Mouse (Mus musculus): ENCODE data around the gene 2200002J24Rik. TPM values are rescaled to one million over a fixed set of nuclear protein-coding genes. Genes with fewer than 3 reads are reported as not detected.
A peak's percentile ranks its signal among the peaks of the same experiment; 100 is the strongest.
"Not testable (repeated sequence)": the region's sequence is repeated elsewhere in the genome, so short reads cannot be mapped to it uniquely, and the experiment has no call there.

Gene 2200002J24Rik
- total RNA-seq, 2 experiments from 2014 or later = not detected

GRCm38 (mm10) chr7:30723274-30723953, 24.7 kb downstream of the 2200002J24Rik start:
- intact Hi-C loops (cut with DNase I) = no loop called here
- no peak for DNase-seq

- no peak for DNase-seq
- intact Hi-C loops (cut with DNase I) = loop anchor here (5.0 kb wide), 2 partner anchors 229 to 244 kb away; partner anchors contain the start of genes Fam187b, Lsr and Usf2
These were observed 29.5 kb downstream of the 2200002J24Rik start for GRCm38 (mm10) chr7:30728214-30728613.

- intact Hi-C loops (cut with DNase I) = loop anchor here (1.0 to 5.0 kb wide), 3 partner anchors 79 to 243 kb away; partner anchors contain the start of genes Fam187b, Lsr, Rbm42 and Usf2
- DNase-seq = no peak
These were observed 30.1 kb downstream of the 2200002J24Rik start for GRCm38 (mm10) chr7:30728739-30729395.

- intact Hi-C loops (cut with DNase I) = loop anchor here (1.0 to 5.0 kb wide), 3 partner anchors 79 to 243 kb away; partner anchors contain the start of genes Fam187b, Lsr, Rbm42 and Usf2
- DNase-seq = peak; percentile 96 to 98
These were observed 30.8 kb downstream of the 2200002J24Rik start, which contains the start of gene Tmem147 for GRCm38 (mm10) chr7:30729396-30730063. Gene Tmem147 (minus strand): TSS chr7:30729540.

- DNase-seq; intact Hi-C loops (cut with DNase I): not testable (repeated sequence)
These were observed 31.5 kb downstream of the 2200002J24Rik start for GRCm38 (mm10) chr7:30730064-30730722.

- intact Hi-C loops (cut with DNase I) = no loop called here
- DNase-seq = no peak
These were observed 37.5 kb downstream of the 2200002J24Rik start for GRCm38 (mm10) chr7:30736211-30736610.

- not testable (repeated sequence) for DNase-seq
These were observed 43.8 kb downstream of the 2200002J24Rik start for GRCm38 (mm10) chr7:30742570-30742969.

GRCm38 (mm10) chr7:30743617-30744016, 44.9 kb downstream of the 2200002J24Rik start, which contains the start of gene Gapdhs:
Gene Gapdhs (minus strand): TSS chr7:30743681.
- intact Hi-C loops (cut with DNase I); DNase-seq: not testable (repeated sequence)

More at GRCm38 (mm10) chr7:30742570-30742969, 43.8 kb downstream of the 2200002J24Rik start:
- intact Hi-C loops (cut with DNase I) = not testable (repeated sequence)

- intact Hi-C loops (cut with DNase I) = no loop called here
- DNase-seq = peak; percentile 22 to 30
These were observed 45.4 kb downstream of the 2200002J24Rik start for GRCm38 (mm10) chr7:30744022-30744598.

- intact Hi-C loops (cut with DNase I) = no loop called here
- no peak for DNase-seq
These were observed 48.9 kb downstream of the 2200002J24Rik start for GRCm38 (mm10) chr7:30747525-30748204.

Other genes starting within 250 kb of the 2200002J24Rik start
- not detected for gene Kirrel2, start 241.2 kb upstream of the 2200002J24Rik start, total RNA-seq (2021)
- gene Nphs1, start 240.6 kb upstream of the 2200002J24Rik start, total RNA-seq (2021) = not detected
- not detected for gene Prodh2, start 205.3 kb upstream of the 2200002J24Rik start, total RNA-seq (2021)
- gene Arhgap33, start 163.9 kb upstream of the 2200002J24Rik start, total RNA-seq (2021) = under 1 TPM; 0.56 to 0.89 TPM
- 100 to 1,000 TPM; 749 to 757 TPM for gene Hspb6, start 146.7 kb upstream of the 2200002J24Rik start, total RNA-seq (2021)
- 1 to 10 TPM; 3.3 to 5.4 TPM for gene Proser3, start 146.6 kb upstream of the 2200002J24Rik start, total RNA-seq (2021)
- gene Lin37, start 139.1 kb upstream of the 2200002J24Rik start, total RNA-seq (2021) = 10 to 100 TPM; 13.4 to 16.0 TPM
- gene U2af1l4, start 135.6 kb upstream of the 2200002J24Rik start, total RNA-seq (2021) = 10 to 100 TPM; 62.9 to 63.4 TPM
- 1 to 10 TPM; 1.4 to 1.6 TPM for gene Gm49396, start 135.6 kb upstream of the 2200002J24Rik start, total RNA-seq (2021)
- 10 to 100 TPM; 75.8 to 81.6 TPM for gene Psenen, start 135.3 kb upstream of the 2200002J24Rik start, total RNA-seq (2021)
- gene Igflr1, start 133.5 kb upstream of the 2200002J24Rik start, total RNA-seq (2021) = 1 to 10 TPM in 1 of 2 experiments, under 1 TPM in 1; 0.67 to 1.2 TPM
- 10 to 100 TPM; 18.5 to 20.5 TPM for gene Kmt2b, start 110.2 kb upstream of the 2200002J24Rik start, total RNA-seq (2021)
- not detected for gene Zbtb32, start 100.0 kb upstream of the 2200002J24Rik start, total RNA-seq (2021)
- gene Upk1a, start 86.1 kb upstream of the 2200002J24Rik start, total RNA-seq (2021) = under 1 TPM; 0.19 to 0.56 TPM
- 1,000 to 10,000 TPM; 4,758 to 4,785 TPM for gene Cox6b1, start 72.8 kb upstream of the 2200002J24Rik start, total RNA-seq (2021)
- not detected for gene Etv2, start 63.1 kb upstream of the 2200002J24Rik start, total RNA-seq (2021)
- 10 to 100 TPM; 51.9 to 54.5 TPM for gene Rbm42, start 48.6 kb upstream of the 2200002J24Rik start, total RNA-seq (2021)
- gene Haus5, start 33.9 kb upstream of the 2200002J24Rik start, total RNA-seq (2021) = 1 to 10 TPM; 6.0 to 6.4 TPM
- under 1 TPM in 1 of 2 experiments, not detected in 1; 0.49 TPM for gene Pmis2, start 27.3 kb upstream of the 2200002J24Rik start, total RNA-seq (2021)
- gene Atp4a, start 13.3 kb downstream of the 2200002J24Rik start, total RNA-seq (2021) = under 1 TPM in 1 of 2 experiments, not detected in 1; 0.14 TPM
- gene Tmem147, start 30.6 kb downstream of the 2200002J24Rik start, total RNA-seq (2021) = 100 to 1,000 TPM; 236 to 272 TPM
- not detected for gene Gapdhs, start 44.8 kb downstream of the 2200002J24Rik start, total RNA-seq (2021)
- gene Sbsn, start 52.5 kb downstream of the 2200002J24Rik start, total RNA-seq (2021) = 1 to 10 TPM; 1.7 to 2.9 TPM
- gene Dmkn, start 64.8 kb downstream of the 2200002J24Rik start, total RNA-seq (2021) = 1 to 10 TPM in 1 of 2 experiments, under 1 TPM in 1; 0.73 to 3.4 TPM
- gene Krtdap, start 89.0 kb downstream of the 2200002J24Rik start, total RNA-seq (2021) = not detected
- under 1 TPM in 1 of 2 experiments, not detected in 1; 0.14 TPM for gene Ffar2, start 124.8 kb downstream of the 2200002J24Rik start, total RNA-seq (2021)
- gene Ffar3, start 157.3 kb downstream of the 2200002J24Rik start, total RNA-seq (2021) = not detected
- not detected for gene Ffar1, start 162.6 kb downstream of the 2200002J24Rik start, total RNA-seq (2021)
- 1 to 10 TPM in 1 of 2 experiments, under 1 TPM in 1; 0.46 to 1.7 TPM for gene Cd22, start 181.4 kb downstream of the 2200002J24Rik start, total RNA-seq (2021)
- gene Mag, start 215.9 kb downstream of the 2200002J24Rik start, total RNA-seq (2021) = not detected
- 1 to 10 TPM; 2.9 to 4.6 TPM for gene Hamp2, start 225.8 kb downstream of the 2200002J24Rik start, total RNA-seq (2021)
- gene Hamp, start 245.1 kb downstream of the 2200002J24Rik start, total RNA-seq (2021) = 10 to 100 TPM; 20.2 to 36.3 TPM

Data from heart, postnatal 36 days (tissue).